In the genomic region with DNA sequence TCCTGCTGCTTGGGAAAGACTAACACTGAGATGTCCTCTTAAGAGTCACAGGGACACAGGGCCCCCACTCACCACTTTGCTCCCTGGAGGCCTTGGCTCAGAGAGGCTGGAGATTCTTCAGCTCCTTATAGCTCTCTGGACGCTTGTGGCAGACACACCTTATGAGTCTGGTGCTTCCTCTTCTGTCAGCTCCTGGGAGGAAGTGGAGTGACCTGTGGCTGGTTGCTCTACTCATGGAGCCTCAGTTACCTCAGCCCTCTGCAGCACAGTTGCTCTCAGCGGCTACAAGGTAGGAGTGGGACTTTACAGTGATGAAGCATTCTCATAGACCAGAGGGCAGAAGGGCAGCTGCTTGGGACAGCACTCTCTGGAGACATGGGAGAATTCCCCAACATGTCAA, we compare ENCODE assay signal across 27 mouse cellular contexts. TPM values are rescaled to one million over a fixed set of nuclear protein-coding genes. Genes with fewer than 3 reads are reported as not detected.
DNase-seq lines count a peak whose midpoint lies in the region; ATAC-seq lines count a peak whose summit lies in the region.
"Had no signal": no experiment of that assay in that cellular context is flagged by ENCODE, and none has a peak within 500 bp of the region (broad histone marks: within the 10 kb centered on the region; RNA-seq: fewer than 3 reads in every experiment).

A gene (minus strand): TSS at position 152 of the 400 bp plus-strand sequence.

- no peaks in the 10 kb centered on the region for H3K9me3 ChIP-seq in embryonic facial prominence, embryonic 13.5 days
- no peaks in the 10 kb centered on the region for H3K9me3 ChIP-seq in embryonic facial prominence, embryonic 10.5 days
- H3K9me3 ChIP-seq in midbrain, embryonic 11.5 days (ENCODE audit: control insufficient read depth, low read length), result no peaks in the 10 kb centered on the region
- no peaks in the 10 kb centered on the region for H3K9me3 ChIP-seq in midbrain, embryonic 10.5 days (replicated peaks)
- H3K9me3 ChIP-seq: forebrain, embryonic 13.5 days; heart, embryonic 10.5 days had no signal

- no peak within 1 kb of the TSS for H3K27ac ChIP-seq in embryonic facial prominence, embryonic 13.5 days
- H3K27ac ChIP-seq in embryonic facial prominence, embryonic 10.5 days (replicated peaks), result no peak within 1 kb of the TSS
- no peak within 1 kb of the TSS for H3K27ac ChIP-seq in midbrain, embryonic 11.5 days (ENCODE audit: low read depth, low read length)
- no peak within 1 kb of the TSS for H3K27ac ChIP-seq in midbrain, embryonic 10.5 days (replicated peaks)
- H3K27ac ChIP-seq: forebrain, embryonic 13.5 days; heart, embryonic 10.5 days had no signal

- peaks cover 6% of the 10 kb centered on the region for H3K4me1 ChIP-seq in embryonic facial prominence, embryonic 13.5 days
- peaks cover 10% of the 10 kb centered on the region for H3K4me1 ChIP-seq in embryonic facial prominence, embryonic 10.5 days
- H3K4me1 ChIP-seq in midbrain, embryonic 11.5 days (ENCODE audit: control insufficient read depth, insufficient read depth, low read length), result no peaks in the 10 kb centered on the region
- peaks cover 2% of the 10 kb centered on the region; the same call in 1 of the 2 replicates for H3K4me1 ChIP-seq in midbrain, embryonic 10.5 days
- H3K4me1 ChIP-seq: forebrain, embryonic 13.5 days; heart, embryonic 10.5 days had no signal

- H3K27me3 ChIP-seq in embryonic facial prominence, embryonic 13.5 days, result no peaks in the 10 kb centered on the region
- H3K27me3 ChIP-seq in embryonic facial prominence, embryonic 10.5 days (replicated peaks; ENCODE audit: low read depth, poor library complexity, severe bottlenecking), result no peaks in the 10 kb centered on the region
- no peaks in the 10 kb centered on the region for H3K27me3 ChIP-seq in midbrain, embryonic 11.5 days (ENCODE audit: control insufficient read depth, insufficient read depth, low read length)
- H3K27me3 ChIP-seq in midbrain, embryonic 10.5 days (ENCODE audit: low read depth, poor library complexity, severe bottlenecking), result no peaks in the 10 kb centered on the region
- H3K27me3 ChIP-seq: forebrain, embryonic 13.5 days; Patski had no signal

- no peak within 1 kb of the TSS for H3K9ac ChIP-seq in embryonic facial prominence, embryonic 13.5 days
- no peak within 1 kb of the TSS for H3K9ac ChIP-seq in midbrain, embryonic 11.5 days (ENCODE audit: low read length)
- H3K9ac ChIP-seq: forebrain, postnatal 0 days had no signal

- WGBS in embryonic facial prominence, embryonic 13.5 days, result 84% methylated on average over 2 of the region's 2 CpGs
- WGBS in embryonic facial prominence, embryonic 10.5 days, result 94% methylated on average over 2 of the region's 2 CpGs
- WGBS in midbrain, embryonic 11.5 days, result 87% methylated on average over 2 of the region's 2 CpGs
- WGBS in midbrain, embryonic 10.5 days, result 84% methylated on average over 2 of the region's 2 CpGs

- DNase-seq in embryonic facial prominence, embryonic 10.5 days (ENCODE audit: low spot score), result no peak
- peak; percentile 70 for DNase-seq in midbrain, embryonic 11.5 days (ENCODE audit: low spot score, missing footprints)
- DNase-seq in midbrain, embryonic 10.5 days (ENCODE audit: low spot score), result no peak
- no peak for DNase-seq in kidney, adult 11 months
- no peak for DNase-seq in kidney, postnatal 14 days
- DNase-seq: adrenal gland, postnatal 14 days; B cell, adult 2 months; cerebellum, adult 18-20 months; cerebellum, adult 9-11 months; forebrain, postnatal 0 days; gastrocnemius, postnatal 25 days; heart, postnatal 10 days had no signal

- ATAC-seq in embryonic facial prominence, embryonic 13.5 days (ENCODE audit: insufficient number of reproducible peaks, insufficient read depth, low FRiP score, low TSS enrichment, low read depth), result 0 out of 2 replicates have a peak, but pooled peaks have one; percentile 21
- no peak for ATAC-seq in midbrain, embryonic 11.5 days (ENCODE audit: low FRiP score)
- peak; percentile 46 to 54; a peak in 3 of 4 replicates for ATAC-seq in hematopoietic stem cell, adult 5-6 weeks (replicated peaks in 1 of 2; ENCODE audit: insufficient read depth in 1 of 2, low FRiP score in 2 of 2, low TSS enrichment in 1 of 2, low read depth in 1 of 2, poor library complexity in 2 of 2, severe bottlenecking in 2 of 2)
- ATAC-seq in neutrophil, adult 5-6 weeks (ENCODE audit: extremely low read depth, insufficient number of reproducible peaks, low FRiP score, poor library complexity, severe bottlenecking), result peak; percentile 69
- ATAC-seq: activated CD4-positive, CD25-positive, alpha-beta regulatory T cell, adult 4 months; CD4-positive, CD25-positive, alpha-beta regulatory T cell, adult 4 months; forebrain, embryonic 13.5 days; forebrain, postnatal 0 days; hindbrain, embryonic 16.5 days; inflammation-experienced regulatory T-cells, adult 6 months; Patski had no signal

- H3K4me3 ChIP-seq in embryonic facial prominence, embryonic 13.5 days, result no peak within 1 kb of the TSS
- H3K4me3 ChIP-seq in embryonic facial prominence, embryonic 10.5 days, result no peak within 1 kb of the TSS
- H3K4me3 ChIP-seq in midbrain, embryonic 11.5 days (ENCODE audit: low read depth, low read length), result no peak within 1 kb of the TSS
- H3K4me3 ChIP-seq in midbrain, embryonic 10.5 days, result no peak within 1 kb of the TSS
- H3K4me3 ChIP-seq: forebrain, embryonic 13.5 days; heart, embryonic 10.5 days had no signal

- no peak within 1 kb of the TSS for H3K4me2 ChIP-seq in embryonic facial prominence, embryonic 13.5 days
- H3K4me2 ChIP-seq in midbrain, embryonic 11.5 days, result no peak within 1 kb of the TSS
- H3K4me2 ChIP-seq: forebrain, embryonic 13.5 days had no signal

- no peaks in the 10 kb centered on the region for H3K36me3 ChIP-seq in embryonic facial prominence, embryonic 13.5 days
- no peaks in the 10 kb centered on the region for H3K36me3 ChIP-seq in embryonic facial prominence, embryonic 10.5 days (replicated peaks)
- H3K36me3 ChIP-seq in midbrain, embryonic 11.5 days (ENCODE audit: control insufficient read depth, insufficient read depth, low read length), result no peaks in the 10 kb centered on the region
- no peaks in the 10 kb centered on the region for H3K36me3 ChIP-seq in midbrain, embryonic 10.5 days
- H3K36me3 ChIP-seq: heart, embryonic 10.5 days had no signal

RNA-seq across cellular contexts. Expression of the gene that starts here (rescaled TPM):
- polyA plus RNA-seq in embryonic facial prominence, embryonic 13.5 days (2015; fragmentation: Nextera tagmentation; extraction: Ambion mirVana), result 0.17 TPM in 1 of 2 replicates, not detected in the other
- not detected in 2 replicates for polyA plus RNA-seq in embryonic facial prominence, embryonic 10.5 days (2016; fragmentation: Nextera tagmentation; extraction: Ambion mirVana)
- polyA plus RNA-seq in midbrain, embryonic 11.5 days (2014; fragmentation: Nextera tagmentation; extraction: Ambion mirVana), result not detected in 2 replicates
- not detected in 2 replicates for polyA plus RNA-seq in midbrain, embryonic 10.5 days (2016; fragmentation: Nextera tagmentation; extraction: Ambion mirVana)
- total RNA-seq in hematopoietic stem cell, adult 5-6 weeks (2017), result 8.3 and 32.1 TPM in 2 replicates
- total RNA-seq in neutrophil, adult 5-6 weeks (2017), result 4.1 and 7.4 TPM in 2 replicates
- total RNA-seq: adrenal gland, adult 18-20 months; forebrain, postnatal 0 days; gastrocnemius, adult 18-20 months; gastrocnemius, postnatal 25 days; heart, postnatal 10 days had no signal
- polyA plus RNA-seq: activated CD4-positive, CD25-positive, alpha-beta regulatory T cell, adult 4 months; CD4-positive, CD25-positive, alpha-beta regulatory T cell, adult 4 months; embryonic facial prominence, embryonic 11.5 days; forebrain, embryonic 13.5 days; heart, embryonic 10.5 days; heart, embryonic 14.5 days; hindbrain, embryonic 11.5 days; inflammation-experienced regulatory T-cells, adult 6 months had no signal

Comparison
In these comparisons a context has a peak if more than half of its experiments do, and no peak if none do; other contexts are left out.
1. Peak in ATAC-seq in embryonic facial prominence, embryonic 13.5 days; RNA of the gene not detected or under 1 TPM.
2. Peak in DNase-seq in midbrain, embryonic 11.5 days; RNA of the gene not detected or under 1 TPM.